Mouse (Mus musculus) brain, embryonic 14.5 days (tissue): ENCODE results near the gene Phox2a.

Experiments used
- CTCF ChIP-seq: fragments of 200-500 bp; IDR thresholded peaks from 2 replicates; pipeline ENCODE4 v1.5.1; 2012; ENCODE audit warnings: inconsistent platforms, mild to moderate bottlenecking, moderate library complexity, borderline replicate concordance; ENCODE audit not compliant: insufficient read depth, insufficient read length; ENCODE audit errors: extremely low read depth
- POLR2A ChIP-seq: fragments of 200-500 bp; IDR thresholded peaks from 2 replicates; pipeline ENCODE4 v1.6.1; 2012; ENCODE audit warnings: mild to moderate bottlenecking, inconsistent platforms, borderline replicate concordance; ENCODE audit not compliant: poor library complexity, insufficient read depth, insufficient read length, severe bottlenecking; ENCODE audit errors: extremely low read depth

DNA sequence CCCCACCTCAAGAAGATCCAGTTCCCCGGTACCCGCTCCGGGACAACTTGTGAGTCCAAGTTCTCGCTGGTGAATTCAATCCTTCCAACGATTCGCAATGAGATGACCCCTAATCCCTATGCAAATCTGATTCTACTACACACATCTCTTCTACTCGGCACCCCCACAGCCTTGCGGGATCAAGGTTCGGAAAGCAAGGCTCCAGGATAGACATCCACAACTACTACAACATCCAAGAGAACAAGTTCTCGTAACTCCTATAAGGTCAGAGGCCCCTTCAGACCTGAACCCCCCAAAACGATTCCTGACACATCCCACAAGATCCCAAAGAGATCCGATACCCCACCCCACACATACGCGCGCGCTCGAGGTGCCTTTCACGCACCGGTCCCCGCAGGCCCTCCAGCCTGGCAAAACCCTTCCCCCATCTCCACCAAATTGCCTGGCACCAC is 19.1 kb downstream of the Phox2a start:
- TF ChIP-seq CTCF (no peak), POLR2A (no peak)
